Mouse (Mus musculus): ENCODE results near the gene Gm6367. TPM values are rescaled to one million over a fixed set of nuclear protein-coding genes. Genes with fewer than 3 reads are reported as not detected.
"Not testable (repeated sequence)": the region's sequence is repeated elsewhere in the genome, so short reads cannot be mapped to it uniquely, and the experiment has no call there.

Gm6367 gene
- polyA plus RNA-seq (2012; rRNA removed): not detected in 2 replicates

GRCm38 (mm10) chr5:94988326-94988725 is at the start of gene Gm6367:
Gene Gm6367 (plus strand): TSS chr5:94988626.
- not testable (repeated sequence) for DNase-seq (ENCODE audit: extremely low spot score in 1 of 2, low spot score in 1 of 2)

Other genes with a start within 250 kb of the Gm6367 start
- gene Gm3183, start 123.2 kb upstream of the Gm6367 start, polyA plus RNA-seq (2012; rRNA removed): not detected in 2 replicates
- gene Gm7942, start 118.3 kb downstream of the Gm6367 start, polyA plus RNA-seq (2012; rRNA removed): not detected in 2 replicates
- not detected in 2 replicates for gene Gm16513, start 194.0 kb downstream of the Gm6367 start, polyA plus RNA-seq (2012; rRNA removed)